Mouse (Mus musculus) right cerebral cortex, postnatal 4 days (tissue): ENCODE data around the gene St3gal6.
"Not testable (repeated sequence)": the region's sequence is repeated elsewhere in the genome, so short reads cannot be mapped to it uniquely, and the experiment has no call there.

Experiments used
- DNase-seq: peaks from one replicate; pipeline ENCODE4 v3.0.0-alpha.2; 2022

The St3gal6 gene

DNA sequence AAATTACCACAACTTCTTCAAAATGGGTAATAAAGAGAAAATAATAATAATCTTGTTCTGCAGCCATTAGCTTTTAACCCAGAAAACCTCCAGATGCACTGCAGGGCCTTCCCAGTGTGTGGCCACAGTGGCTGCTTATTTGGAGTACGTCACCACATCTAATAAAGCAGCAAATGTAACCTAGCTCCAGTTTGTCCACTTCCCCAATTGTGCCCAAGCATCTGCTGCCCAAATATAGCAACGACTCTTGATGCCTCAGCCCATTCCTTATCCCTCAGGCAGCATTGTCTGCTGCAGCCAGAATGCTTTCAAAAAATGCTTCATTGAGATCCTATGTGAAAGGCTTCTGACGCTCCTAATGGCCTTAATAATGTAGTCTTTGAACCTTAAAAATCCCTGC, 49.2 kb downstream of the St3gal6 start:
- DNase-seq, result no peak

DNA sequence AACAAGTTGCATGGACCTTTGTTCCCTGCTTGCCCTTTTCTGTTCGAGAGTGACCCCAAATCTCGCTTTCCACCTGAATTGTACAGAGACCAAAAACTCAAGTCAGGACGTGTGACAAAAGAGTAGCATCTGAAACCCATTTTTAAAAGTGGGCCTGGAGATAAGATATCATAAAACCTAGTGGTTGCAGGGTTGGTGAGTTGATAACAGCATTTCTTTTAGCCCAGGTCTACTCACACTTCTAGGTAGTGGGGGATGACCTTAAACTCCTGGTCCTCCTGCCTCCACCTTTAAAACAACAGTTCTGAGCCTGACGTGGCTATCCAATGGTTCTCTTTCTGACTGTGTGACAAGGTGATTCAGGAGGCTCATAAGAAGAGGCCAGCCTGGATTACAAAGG, 53.2 kb downstream of the St3gal6 start:
- no peak for DNase-seq

DNA sequence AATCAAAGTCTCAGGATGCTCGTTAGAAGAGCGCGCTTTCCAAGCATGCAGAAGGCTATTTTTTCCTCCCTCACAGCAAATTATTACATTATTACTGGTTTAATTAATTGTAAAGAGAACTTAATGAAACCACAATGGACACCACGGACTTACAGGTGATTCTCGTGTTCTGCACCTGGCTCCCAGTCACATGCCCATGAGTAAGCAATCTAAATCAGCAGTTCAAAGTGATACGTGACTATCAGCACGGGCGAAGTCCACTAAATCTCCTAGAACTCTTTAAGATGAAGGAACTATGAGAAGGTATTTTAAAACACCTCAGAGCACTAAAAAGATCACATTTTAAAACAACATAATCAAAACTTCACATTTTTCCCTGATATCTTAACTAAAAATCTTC, 54.0 kb downstream of the St3gal6 start:
- DNase-seq, result no peak

DNA sequence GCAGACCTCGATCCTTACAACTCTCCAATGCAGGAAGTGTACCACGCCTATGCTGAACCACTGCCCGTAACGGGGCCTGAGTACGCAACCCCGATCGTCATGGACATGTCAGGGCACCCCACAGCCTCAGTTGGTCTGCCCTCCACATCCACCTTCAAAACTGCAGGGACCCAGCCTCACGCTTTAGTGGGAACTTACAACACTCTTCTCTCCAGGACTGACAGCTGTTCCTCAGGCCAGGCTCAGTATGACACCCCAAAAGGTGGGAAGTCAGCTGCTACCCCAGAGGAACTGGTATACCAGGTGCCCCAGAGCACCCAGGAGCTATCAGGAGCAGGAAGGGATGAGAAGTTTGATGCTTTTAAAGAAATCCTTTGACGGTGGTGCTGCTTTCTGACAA, 58.6 kb downstream of the St3gal6 start:
- DNase-seq, result no peak

DNA sequence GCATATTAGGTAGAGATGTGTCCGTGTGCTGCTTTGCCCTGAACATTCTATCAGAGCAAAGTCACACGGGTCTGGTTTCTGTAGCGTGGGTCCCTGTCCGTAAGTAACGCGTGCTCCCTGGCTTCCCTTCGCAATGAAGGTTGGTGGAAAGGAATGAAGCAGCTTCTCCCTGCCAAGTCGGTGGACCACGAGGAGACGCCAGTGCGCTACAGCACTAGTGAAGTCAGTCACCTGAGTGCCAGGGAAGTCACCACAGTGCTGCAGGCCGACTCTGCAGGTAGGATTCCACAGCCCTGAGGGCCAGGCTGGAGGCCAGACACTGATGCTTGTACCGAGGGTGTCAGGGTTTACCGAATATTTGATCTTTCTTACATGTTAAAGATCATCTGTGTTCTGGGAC, 60.0 kb downstream of the St3gal6 start:
- DNase-seq, result no peak

DNA sequence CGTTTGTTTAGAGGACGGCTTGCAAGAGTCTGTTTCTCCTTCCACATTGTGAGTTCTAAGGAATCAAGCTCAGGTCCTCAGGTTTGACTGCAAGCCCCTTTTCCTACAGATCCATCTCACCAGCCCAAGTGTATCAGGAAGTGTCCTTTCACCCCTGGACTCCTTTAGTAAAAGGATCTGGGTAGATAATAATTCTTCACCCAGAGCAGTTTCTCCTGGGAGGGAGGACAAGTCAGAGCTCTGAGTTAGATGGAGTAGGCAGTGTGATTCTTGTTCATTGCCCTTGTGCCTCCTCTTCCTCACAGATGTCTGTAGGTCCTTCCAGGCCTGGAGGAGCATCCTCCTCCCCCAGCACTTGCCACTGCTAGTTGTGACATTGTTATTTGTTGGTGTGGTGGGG, 61.5 kb downstream of the St3gal6 start:
- no peak for DNase-seq

DNA sequence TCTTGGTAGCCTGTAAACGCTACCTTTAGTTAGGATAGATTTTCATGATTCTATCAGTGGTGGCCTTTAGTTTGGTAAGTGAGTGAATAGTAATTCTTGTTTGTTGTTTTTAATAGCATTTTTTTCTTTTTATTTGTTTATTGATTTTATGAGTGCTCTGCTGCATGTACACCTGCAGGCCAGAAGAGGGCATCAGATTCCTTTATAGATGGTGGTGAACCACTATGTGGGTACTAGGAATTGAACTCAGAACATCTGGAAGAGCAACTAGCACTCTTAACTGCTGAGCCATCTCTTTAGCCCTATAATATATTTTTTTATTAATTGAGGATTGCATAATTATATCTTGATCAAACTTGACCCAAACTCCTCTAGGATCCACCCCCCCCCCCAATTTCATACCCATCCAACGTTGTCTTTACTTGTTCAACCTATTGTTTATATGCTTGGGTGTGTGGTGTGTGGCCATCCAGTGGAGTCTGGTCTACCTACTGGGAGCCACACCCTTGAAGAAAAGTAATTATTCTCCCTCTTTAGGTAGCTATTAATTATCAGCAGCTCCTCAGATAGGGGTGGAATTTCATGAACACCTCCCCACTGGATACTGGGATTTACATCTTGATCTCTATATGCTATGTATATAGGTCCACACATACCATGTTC, 62.1 kb downstream of the St3gal6 start:
- no peak for DNase-seq

DNA sequence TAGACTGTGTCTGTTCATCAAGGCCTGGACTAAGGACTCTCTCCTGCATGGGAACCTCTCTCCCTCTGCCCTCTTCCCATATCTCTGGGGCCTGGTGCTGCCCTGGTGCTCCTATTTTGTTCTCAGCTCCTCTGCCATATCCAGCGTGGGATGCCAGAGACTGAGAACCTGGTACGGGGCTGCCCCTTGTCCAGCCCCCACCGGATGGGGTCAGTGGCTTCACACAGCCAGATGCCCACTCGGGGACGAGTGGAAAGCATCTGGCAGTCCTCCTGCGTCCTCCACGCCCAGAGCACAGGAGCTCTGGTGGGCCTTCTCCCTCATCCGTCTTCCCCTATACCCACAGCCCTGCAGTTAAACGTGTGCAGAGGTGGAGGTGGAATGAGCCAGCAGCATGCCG, 63.7 kb downstream of the St3gal6 start:
- DNase-seq, result no peak

DNA sequence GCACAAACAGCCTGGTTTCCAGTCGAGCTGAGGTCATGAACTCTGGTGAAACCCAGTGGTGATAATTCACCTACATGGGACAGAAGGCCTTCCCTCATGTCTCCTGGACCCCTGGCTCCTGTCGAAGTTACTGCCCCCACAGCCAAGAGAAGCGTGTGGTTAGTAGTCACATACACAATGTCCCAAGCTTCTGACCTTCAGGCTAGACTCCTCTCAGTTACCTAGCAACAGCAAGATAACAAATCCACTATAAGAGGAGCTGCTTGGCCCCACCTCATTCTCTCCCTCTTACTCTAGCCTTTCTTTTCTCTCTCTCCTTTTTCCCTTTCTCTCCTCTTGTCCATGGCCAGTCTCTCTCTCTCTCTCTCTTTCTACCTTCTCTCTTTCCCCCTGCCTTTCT, 64.1 kb downstream of the St3gal6 start:
- DNase-seq, result not testable (repeated sequence)

DNA sequence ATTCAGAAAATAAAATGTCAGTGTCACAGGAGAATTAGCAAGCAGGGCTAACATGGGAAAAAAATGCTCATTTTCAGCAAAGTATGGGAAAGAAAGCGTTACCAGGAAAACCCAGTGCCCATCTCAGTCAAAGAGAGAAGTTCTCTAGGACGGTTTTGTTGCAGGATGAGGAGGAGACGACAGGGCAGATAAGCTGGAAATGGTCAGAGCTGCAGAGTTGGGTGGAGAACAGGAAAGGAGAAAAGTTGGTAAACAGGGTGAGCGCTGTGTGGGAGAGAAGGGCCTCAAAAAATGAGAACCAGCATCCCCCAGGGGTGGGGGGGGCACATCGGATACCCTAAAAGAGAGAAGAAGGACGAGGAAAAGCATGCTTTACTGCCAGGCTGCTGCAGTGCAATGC, 67.1 kb downstream of the St3gal6 start:
- DNase-seq, result no peak

DNA sequence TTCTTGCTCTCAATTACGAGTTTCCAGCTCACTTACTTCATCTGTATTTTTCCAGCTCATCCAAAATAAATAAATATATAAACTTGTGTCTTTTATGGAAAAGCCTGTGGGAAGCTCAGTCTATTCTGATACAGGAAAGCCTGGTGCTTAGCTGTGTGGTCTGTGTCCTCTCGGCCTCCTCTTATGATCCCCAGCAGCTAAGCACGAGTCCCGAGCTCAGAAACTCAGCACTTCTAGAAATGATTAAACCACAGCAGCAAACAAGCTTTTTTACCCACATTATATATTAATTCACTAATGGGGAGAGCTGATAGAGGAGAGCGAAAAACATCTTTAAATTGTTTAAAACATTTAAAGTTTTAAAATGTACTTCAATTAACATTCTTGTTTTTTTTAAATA, 67.6 kb downstream of the St3gal6 start:
- DNase-seq, result no peak

DNA sequence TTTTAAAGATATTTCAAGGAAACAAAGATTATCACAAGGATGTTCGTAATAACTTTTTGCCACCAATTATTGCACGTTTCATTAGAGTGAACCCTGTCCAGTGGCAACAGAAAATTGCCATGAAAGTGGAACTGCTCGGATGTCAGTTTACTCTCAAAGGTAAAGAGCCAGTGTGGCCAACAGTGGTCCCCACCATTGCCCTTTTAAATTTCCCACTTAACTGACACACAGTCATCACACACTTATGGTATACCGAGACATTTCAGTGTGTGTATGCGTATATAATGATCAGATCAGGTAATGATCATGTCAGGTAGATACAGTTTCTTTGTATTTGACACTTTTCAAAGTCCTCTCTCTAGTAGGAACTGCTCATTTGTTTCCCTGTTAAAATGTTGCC, 68.9 kb downstream of the St3gal6 start:
- no peak for DNase-seq

DNA sequence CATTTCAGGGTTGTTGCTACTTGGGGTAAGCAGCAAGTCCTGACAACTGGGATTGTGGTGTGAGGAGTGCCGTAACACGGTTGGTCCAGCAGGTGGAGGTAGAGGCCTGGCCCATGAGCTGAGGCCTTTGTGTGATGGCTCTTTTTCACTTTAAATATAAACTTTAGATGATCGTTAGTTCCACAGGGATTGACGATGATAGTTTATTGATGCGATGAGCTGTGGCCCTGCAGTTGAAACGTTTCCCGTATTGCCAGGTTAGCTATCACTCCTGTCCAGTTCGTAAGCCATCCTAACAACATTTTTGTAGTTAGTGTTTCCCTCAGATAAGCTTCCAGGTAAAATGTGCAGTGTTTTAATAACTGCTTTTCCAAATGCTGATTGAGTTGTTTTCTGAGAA, 69.4 kb downstream of the St3gal6 start:
- DNase-seq, result peak; percentile 24

DNA sequence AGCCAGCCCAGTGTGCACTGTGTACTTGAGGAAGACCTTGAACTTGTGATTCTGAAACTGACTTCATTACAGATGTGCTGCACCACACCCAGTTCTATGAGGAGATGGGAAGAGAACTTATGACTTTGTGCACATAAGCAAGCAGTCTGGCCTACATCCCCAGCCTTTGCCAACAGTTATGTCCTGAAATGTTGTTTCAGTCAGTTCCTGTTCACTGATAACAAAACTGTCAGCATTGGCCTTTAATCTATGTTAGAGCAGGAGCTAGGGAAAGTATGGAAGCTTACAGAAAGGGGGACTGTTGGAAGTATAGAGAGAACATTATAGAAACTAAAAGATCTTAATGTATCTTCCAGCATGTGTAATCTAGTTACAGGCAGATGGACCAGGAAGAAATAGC, 70.2 kb downstream of the St3gal6 start:
- DNase-seq, result no peak

DNA sequence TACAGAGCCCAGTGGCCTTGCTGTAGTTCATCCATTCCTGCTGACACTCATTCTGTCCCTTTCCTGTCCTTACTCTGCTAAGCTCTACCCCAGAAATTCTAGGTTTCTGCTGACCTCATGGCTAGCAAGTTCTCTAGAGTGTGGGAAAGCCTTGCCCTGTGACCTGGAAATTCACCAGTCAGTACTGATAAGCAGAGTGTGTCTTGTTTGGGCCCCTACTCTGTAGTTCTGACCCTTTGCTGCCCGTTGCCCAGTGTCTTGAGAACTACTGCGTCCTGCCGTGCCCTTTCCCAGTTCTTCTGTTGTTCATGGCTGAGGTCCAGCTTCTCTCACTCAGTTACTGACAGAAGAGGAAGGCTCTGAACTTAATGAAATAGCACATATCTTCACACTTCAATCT, 70.9 kb downstream of the St3gal6 start:
- DNase-seq, result no peak

DNA sequence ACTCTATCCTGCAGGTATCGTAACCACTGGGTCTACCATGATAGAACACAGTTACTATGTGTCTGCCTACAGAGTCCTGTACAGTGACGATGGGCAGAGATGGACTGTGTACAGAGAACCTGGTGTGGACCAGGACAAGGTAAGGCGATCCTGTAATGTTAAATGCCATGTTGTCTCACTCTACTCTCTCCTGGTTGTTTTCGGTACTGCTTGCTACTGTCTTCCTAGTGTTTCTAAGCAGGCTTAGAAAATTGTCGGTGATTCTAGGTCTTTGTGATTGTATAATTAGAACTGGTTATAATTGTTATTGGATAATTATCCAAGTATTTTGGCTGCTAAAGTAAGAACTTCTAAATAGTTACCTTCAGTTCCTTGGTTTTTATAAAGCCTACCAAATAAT, 72.4 kb downstream of the St3gal6 start:
- no peak for DNase-seq

DNA sequence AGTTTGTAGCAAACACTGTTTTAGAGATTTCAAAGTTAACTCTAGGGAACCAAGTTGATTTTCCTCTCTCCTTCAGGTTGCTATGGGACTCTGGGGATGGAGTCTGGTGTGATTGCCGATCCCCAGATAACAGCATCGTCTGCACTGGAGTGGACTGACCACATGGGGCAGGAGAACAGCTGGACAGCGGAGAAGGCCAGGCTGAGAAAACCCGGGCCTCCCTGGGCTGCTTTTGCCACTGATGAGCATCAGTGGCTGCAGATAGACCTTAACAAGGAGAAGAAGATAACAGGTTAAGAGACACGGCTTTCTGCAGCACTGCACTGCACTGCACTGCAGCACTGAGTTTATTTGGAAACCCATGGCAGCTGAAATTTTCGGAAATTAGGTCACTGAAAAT, 73.4 kb downstream of the St3gal6 start:
- DNase-seq, result no peak

DNA sequence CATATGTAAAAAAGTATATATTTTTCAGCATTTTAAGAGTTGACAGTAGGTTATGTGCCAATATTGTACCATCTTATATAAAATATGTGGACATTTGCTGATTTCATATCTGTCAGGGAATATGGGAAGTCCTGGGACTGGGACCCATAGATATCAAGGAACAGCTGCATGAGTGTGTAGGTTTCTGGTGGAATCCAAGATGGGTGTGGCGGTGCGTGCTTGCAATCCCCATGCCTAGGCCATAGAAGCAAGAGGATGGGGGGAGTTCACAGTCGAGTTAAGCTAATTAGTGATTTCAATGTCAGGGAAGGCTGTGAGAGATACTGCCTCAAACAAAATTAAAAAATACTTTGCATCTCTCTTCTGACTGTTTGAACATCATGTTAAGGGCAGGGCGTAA, 75.0 kb downstream of the St3gal6 start:
- no peak for DNase-seq

DNA sequence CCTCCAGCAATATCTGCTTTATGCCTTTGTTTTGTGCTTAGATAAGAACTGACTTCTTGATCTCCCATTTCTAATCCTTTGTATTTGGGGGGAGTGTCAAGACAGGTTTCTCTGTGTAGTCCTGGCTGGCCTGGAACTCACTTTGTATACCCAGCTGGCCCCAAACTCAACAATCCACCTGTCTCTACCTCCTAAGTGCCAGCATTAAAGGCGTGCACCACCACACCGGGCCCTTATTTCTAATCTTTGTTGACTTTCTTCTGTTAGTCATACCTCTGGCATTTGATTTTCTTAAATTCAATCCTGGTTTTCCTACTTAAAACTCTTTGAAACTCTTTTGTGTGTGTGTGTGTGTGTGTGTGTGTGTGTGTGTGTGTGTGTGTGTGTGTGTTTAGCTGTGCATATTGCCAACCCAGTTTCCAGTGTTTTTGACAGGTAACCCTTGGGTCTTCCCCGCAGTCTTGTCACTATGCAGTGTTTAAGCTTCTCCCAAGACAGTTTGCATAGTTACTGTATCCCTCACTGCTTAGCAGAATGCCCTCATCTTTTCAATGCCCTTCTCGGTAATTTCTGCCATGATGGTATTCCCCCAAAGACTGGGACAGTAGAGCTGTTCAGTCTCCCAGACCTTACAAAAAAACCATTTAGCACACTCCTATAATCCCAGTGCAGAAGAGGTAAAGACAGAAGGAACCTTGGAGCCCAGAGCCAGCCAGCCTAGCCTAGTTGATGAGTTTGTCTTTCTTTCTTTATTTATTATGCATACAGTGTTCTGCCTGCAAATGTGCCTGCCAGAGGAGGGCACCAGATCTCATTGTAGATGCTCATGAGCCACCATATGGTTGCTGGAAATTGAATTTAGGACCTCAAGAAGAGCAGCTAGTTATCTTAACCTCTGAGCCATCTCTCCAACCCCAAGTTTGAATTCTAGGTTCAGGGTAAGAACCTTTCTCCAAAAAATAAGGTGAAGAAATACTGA, 77.5 kb downstream of the St3gal6 start:
- no peak for DNase-seq

DNA sequence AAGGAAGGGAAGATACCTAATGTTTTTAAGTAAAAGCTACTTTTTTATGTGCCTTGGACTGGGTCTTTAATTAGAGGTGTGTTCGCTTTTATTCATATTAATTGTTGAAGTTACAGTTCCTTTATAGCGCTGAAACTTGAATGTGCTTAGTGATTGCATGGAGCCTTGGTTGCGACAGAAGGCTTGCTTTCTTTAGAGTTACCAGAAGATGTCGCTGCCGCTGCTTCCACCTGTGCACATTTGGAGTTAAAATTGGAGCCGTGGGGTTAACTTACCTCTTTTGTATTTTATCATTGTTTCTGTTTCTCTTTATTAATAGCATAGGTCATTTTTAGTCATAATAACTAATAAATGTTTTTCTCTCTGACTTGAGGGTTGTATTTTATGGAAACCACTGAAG, 79.3 kb downstream of the St3gal6 start:
- DNase-seq, result no peak

DNA sequence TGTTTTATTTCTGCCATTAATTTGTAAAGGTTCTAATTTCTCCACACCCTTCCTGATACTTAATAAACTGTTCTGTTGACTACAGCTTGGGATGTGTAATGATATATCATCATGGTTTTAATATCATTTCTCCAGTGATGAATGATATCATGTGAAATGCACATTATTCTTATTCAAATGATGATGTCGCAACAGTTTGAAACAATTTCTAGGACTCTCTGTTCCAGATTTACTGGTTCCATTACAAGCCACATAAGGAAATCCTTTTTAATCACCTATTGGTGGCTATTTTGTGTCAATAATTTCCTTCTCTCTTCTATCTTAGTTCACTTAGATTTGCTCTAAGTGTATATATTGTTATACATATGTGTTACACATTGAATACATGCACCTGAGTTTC, 91.7 kb downstream of the St3gal6 start:
- no peak for DNase-seq

DNA sequence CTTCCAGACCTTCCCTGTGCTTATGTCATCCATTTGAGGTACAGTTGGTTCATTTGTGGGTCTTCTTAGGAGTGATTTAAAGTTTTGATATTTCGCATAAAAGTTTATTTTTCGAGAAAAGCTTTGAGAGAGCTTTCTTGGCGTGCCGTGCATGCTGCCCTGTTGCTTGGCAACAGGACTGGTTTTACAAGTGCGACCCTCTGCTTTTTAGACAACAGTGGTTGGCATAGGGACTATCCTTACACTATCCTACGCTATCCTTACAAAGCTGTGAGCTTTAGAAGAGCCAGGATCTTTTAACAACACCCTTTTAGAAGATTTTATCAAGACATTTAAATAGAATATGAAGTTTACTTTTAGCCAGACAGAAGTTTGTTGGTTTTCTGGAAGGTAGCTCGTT, 93.8 kb downstream of the St3gal6 start:
- DNase-seq, result no peak

DNA sequence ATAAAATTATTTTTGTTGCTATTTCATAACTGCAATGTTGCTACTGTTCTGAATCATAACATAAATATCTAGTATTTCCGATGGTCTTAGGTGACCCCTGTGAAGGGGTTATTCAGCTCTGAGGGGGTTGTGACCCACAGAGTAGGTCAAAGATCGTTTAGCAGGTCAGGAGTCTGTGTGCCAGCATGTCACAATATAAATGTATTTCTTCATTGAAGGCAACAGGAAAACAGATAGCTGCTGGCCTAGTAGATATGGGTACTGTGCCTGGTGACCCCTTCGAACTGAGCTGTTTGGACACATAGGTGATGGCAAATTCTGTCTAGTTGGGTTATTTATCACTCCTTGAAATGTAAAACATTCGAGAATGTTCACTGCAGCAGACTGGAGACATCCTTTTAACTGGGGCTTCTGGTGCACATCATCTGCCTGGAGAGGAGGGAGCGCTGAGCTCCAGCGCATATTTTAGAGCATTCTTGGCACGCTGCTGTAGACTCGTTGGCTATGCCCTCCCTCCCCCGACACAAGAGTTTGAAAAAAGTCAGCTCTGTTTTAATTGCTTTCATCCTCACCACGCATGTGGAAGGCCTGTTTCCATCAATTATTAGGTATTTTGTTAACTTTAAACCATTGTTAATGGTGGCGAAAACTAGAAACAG, 102.2 kb downstream of the St3gal6 start:
- DNase-seq, result no peak
